Mouse (Mus musculus) bone marrow macrophage, adult 2 months (primary cell): Measurements from ENCODE around the gene Ropn1l.

Experiments used
- CTCF ChIP-seq: IDR thresholded peaks from 2 replicates; pipeline ENCODE4 v1.5.1; 2012; ENCODE audit warnings: low read depth, mild to moderate bottlenecking, low read length, moderate library complexity
- POLR2A ChIP-seq: IDR thresholded peaks from 2 replicates; pipeline ENCODE4 v1.6.1; 2012; ENCODE audit warnings: mild to moderate bottlenecking, low read depth, low read length, borderline replicate concordance

GRCm38 (mm10) chr15:31453098-31453916, at the start of gene Ropn1l:
- TF ChIP-seq POLR2A (no peak), CTCF (no peak)
